Mouse (Mus musculus): ENCODE results near the gene Bcl2. TPM values are rescaled to one million over a fixed set of nuclear protein-coding genes. Genes with fewer than 3 reads are reported as not detected.

The Bcl2 gene
- total RNA-seq, 2 experiments from 2014 or later: 9.1 to 10.2 TPM

GRCm38 (mm10) chr1:106715111-106716083 is 1.3 kb upstream of the Bcl2 start:
- DNase-seq: no peak
- intact Hi-C loops (cut with DNase I): loop anchor here (5.0 kb wide), 2 partner anchors 102 to 167 kb away; no protein-coding TSS in a partner anchor

GRCm38 (mm10) chr1:106714530-106714981 is 482 bp upstream of the Bcl2 start:
- intact Hi-C loops (cut with DNase I): loop anchor here (5.0 kb wide), 2 partner anchors 47 to 542 kb away; partner anchors contain the start of gene Phlpp1
- DNase-seq: no peak

GRCm38 (mm10) chr1:106712330-106712729 is 1.7 kb downstream of the Bcl2 start:
- DNase-seq: peak; percentile 64 to 83

DNA sequence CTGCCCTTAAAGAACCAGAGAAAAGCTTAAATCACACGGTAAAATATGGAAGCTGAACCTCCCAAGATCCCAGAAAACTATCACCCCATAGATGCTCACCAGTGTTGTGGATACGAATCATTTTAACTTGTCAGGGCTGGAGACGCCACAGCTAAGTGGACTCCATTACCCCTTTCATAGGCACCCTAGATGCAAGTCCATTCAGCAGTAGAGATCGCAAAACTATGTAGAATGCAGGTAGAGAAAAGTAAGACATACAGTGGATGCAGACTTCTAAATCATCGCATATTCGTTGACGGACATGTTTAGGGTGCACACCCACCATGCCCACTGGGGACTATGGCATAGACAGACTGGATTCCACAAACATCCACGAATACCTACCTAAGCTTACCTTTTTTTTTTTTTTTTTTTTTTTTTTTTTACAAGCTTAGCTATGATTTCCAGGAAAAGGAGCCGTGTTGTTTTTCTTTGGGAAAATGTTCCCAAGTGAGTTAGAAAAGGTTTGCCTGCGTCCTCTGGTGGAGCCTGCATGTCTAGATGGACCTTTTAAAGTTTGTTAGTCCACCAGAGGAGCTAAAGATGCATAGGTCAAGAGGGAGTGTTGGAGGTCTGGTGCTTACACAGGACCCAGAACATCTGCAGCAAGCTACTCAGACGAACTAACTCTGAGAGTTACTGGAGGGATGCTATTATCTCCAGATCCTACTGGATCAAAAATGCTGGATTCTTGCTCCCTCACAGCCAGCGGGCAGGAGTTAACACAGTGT is 2.5 kb downstream of the Bcl2 start:
- intact Hi-C loops (cut with DNase I): loop anchor here (2.0 to 5.0 kb wide), 3 partner anchors 44 to 539 kb away; partner anchors contain the start of gene Phlpp1
- no peak for DNase-seq

More at GRCm38 (mm10) chr1:106712330-106712729, 1.7 kb downstream of the Bcl2 start:
- intact Hi-C loops (cut with DNase I): loop anchor here (2.0 to 5.0 kb wide), 3 partner anchors 45 to 540 kb away; partner anchors contain the start of gene Phlpp1

DNA sequence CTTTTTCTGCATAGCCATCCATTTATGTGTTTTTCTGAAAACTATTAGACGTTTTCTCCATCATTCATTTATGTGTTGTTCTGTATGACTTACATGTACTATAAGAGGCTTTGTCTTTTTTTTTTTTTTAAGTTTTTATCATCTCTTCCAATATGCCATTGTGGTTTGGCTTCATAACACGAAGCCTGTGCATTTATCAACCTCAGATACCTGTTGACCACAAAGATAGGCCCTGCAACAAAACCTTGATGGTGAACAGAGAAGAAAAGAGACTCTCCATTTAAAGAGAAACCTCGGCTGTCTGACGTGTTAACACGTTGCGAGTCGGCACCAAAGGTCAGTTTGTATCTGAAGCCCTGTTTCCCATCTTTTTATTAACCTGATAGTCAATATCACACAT is 3.9 kb downstream of the Bcl2 start:
- intact Hi-C loops (cut with DNase I): loop anchor here (5.0 kb wide), 2 partner anchors 43 to 538 kb away; partner anchors contain the start of gene Phlpp1
- DNase-seq: no peak

DNA sequence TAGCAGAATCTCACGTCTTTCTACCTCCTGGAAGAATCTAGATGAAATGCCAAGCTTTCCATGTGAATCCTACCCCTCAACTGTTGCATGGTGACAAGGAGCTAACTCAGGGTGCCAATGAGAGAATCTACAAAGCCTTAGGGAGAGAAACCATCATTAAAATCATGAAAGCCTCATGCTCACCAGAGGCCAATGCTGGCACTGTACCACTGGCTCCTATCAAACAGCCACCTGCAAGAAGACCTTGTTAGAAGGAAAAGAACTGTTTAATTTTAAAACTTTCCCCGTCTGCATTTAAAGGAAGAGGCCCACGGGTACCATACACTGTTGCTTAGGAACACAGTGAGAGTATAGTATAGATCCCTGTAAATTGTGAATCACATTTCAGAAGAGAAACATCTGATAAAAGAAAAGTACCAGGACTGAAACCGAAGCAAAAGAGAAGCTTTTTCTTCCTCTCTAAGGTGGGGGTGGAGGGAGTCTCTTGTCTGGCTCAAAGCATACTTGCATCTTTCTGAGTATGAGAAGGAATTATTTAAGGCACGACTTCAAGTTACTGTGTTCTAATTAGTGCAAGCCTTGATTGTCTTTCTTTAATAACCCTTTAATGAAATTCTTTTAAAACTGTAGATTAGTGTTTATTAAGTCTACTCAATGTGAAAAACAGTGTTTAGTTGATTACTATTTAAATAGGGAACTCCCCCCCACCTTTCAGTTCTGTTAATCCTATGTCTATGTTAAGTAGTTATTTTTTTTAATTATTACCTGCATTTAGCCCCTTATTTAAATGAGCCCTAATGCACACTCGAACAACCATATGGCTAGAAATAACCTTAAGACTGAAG is 6.8 kb downstream of the Bcl2 start:
- DNase-seq: no peak
- intact Hi-C loops (cut with DNase I): no loop called here

DNA sequence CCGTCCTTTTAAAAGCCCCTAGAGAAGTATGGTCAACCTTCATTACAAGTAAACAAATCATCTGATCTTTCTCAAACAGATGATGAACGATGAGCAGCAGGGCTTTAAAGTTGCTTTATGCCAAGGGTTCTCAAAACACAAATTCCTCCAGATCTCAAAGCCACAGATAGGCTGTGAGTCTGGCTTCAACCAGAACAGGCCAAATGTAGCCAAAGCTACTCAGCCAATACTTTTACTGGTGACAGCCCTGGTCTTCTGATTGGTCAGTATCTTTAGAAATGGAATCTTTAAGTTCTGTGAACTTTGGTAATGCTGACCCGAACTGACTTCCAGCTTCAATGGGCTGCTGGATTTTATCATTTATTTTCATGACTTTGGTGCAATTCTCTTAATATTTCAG is 10.9 kb downstream of the Bcl2 start:
- intact Hi-C loops (cut with DNase I): no loop called here
- DNase-seq: no peak

- peak in 1 of 2 experiments; percentile 41 for DNase-seq
- intact Hi-C loops (cut with DNase I): no loop called here
Measured at GRCm38 (mm10) chr1:106702471-106703175, 11.5 kb downstream of the Bcl2 start.

GRCm38 (mm10) chr1:106700520-106701114 is 13.5 kb downstream of the Bcl2 start:
- intact Hi-C loops (cut with DNase I): no loop called here
- no peak for DNase-seq

- no peak for DNase-seq
- intact Hi-C loops (cut with DNase I): no loop called here
Measured at GRCm38 (mm10) chr1:106696472-106696871, 17.6 kb downstream of the Bcl2 start.

DNA sequence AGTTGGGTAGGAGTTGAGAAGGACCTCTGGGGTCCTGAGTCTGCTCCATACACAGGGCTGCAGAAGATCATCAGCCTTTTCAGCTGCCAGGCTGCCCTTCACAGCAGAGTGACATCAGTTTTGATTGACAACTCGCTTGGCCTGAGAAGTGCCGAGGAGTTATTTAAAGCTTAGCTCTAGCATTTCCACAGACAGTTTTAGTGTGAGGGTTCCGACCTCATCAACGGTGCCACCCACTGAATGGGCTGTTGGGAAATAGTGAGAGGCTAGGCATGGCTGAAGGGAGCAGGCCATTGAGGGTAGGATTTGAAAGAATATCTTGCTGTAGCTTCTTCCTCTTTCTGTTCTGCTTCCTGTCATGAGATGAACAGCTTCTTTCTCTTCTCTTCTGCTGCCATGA is 18.4 kb downstream of the Bcl2 start:
- intact Hi-C loops (cut with DNase I): no loop called here
- no peak for DNase-seq

DNA sequence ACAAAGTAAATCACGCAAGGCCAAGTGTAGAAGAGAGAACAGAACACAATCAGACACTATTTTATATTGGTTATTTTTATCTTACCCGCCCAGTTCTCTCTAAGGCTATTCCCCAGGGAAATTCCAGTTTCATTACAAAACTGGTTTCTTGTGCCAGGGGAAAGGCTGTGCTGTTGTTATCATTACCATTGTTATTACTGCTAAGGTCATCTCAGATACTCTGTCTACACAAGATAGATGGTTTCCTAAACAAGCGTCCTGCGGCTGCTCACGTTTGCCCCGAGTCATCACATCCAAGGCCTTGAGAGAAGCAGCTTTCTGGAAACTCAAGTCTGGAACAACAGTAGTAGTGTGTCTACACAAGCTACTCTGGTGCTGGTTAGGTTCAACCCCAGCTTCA is 19.8 kb downstream of the Bcl2 start:
- intact Hi-C loops (cut with DNase I): no loop called here
- no peak for DNase-seq

GRCm38 (mm10) chr1:106692599-106692998 is 21.5 kb downstream of the Bcl2 start:
- intact Hi-C loops (cut with DNase I): no loop called here
- no peak for DNase-seq

- intact Hi-C loops (cut with DNase I): no loop called here
- no peak for DNase-seq
Measured at GRCm38 (mm10) chr1:106690887-106691286, 23.2 kb downstream of the Bcl2 start.

DNA sequence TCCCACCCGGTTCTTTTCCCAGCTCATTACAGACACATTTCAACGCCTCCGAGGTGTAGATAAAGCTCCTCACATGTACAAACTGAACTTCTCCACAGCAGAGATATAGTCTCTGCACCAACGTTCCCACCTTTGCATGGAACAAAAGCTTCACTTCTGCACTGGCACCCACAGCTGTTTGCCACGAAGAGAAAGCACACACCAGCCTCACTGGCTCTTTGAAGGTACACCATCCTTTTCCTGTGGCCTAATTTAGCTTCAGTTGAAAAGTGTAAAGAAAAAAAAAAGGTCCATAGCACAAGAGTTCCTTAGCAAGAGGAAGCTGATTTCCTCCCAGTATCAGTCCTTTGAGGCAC is 25.9 kb downstream of the Bcl2 start:
- intact Hi-C loops (cut with DNase I): no loop called here
- no peak for DNase-seq

- no peak for DNase-seq
- intact Hi-C loops (cut with DNase I): no loop called here
Measured at GRCm38 (mm10) chr1:106687435-106688160, 26.5 kb downstream of the Bcl2 start.

DNA sequence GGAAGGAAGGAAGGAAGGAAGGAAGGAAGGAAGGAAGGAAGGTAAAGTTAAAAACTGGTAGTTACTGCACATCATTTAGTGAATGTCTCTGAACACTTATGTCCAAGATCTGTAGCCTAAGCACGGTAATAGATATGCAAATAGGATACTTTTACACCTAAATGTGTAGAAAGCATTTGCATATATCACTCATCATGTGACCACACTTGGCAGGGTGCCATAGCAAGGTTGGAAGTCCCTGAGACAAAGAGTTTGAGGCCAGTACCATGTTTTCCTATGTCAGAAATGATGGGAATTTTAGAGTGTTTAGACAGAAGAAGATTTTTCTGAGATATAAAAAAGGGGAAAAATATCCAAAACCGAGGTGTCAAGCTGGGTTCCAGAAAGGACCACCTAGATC is 28.4 kb downstream of the Bcl2 start:
- DNase-seq: no peak
- intact Hi-C loops (cut with DNase I): no loop called here

GRCm38 (mm10) chr1:106684546-106684945 is 29.5 kb downstream of the Bcl2 start:
- intact Hi-C loops (cut with DNase I): no loop called here
- DNase-seq: peak in 1 of 2 experiments; percentile 42

DNA sequence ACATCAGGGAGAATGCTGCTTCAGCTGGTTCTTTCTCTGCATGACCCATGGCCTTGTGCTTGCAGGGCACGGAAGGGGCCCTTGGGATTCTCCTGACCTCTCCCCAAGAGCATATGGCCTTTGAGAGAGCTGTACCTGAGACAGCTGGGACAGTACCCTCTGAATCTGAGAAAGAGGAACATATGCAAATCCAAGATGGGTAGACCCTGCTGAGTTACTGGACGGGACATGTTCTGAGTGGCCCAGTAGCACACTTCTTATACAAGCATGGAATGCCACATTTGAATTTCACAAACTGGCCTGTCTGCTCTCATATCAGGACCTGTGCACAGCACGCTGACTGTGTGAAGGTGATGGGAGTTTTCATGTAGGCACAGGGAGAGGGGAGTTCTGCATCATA is 31.2 kb downstream of the Bcl2 start:
- intact Hi-C loops (cut with DNase I): no loop called here
- no peak for DNase-seq
